Comparison of ENCODE assay signal across 9 mouse cellular contexts in genomic region chr2:116049710-116050109, GRCm38 (mm10). TPM values are rescaled to one million over a fixed set of nuclear protein-coding genes. Genes with fewer than 3 reads are reported as not detected.
A peak's percentile ranks its signal among the peaks of the same experiment; 100 is the strongest.
DNase-seq lines count a peak whose midpoint lies in the region; ATAC-seq and TF ChIP-seq lines count a peak whose summit lies in the region.
"Had no signal": no experiment of that assay in that cellular context is flagged by ENCODE, and none has a peak within 500 bp of the region (broad histone marks: within the 10 kb centered on the region; RNA-seq: fewer than 3 reads in every experiment).

No protein-coding gene starts in this region.

- peaks cover 28% of the 10 kb centered on the region for H3K36me3 ChIP-seq in hindbrain, embryonic 14.5 days (replicated peaks; ENCODE audit: control insufficient read depth, insufficient read depth)
- peaks cover 50% of the 10 kb centered on the region for H3K36me3 ChIP-seq in hindbrain, embryonic 10.5 days
- peaks cover 35% of the 10 kb centered on the region for H3K36me3 ChIP-seq in heart, embryonic 13.5 days
- no peaks in the 10 kb centered on the region for H3K36me3 ChIP-seq in lung, postnatal 0 days (ENCODE audit: insufficient read depth, low read length)

- 0 out of 2 replicates have a peak overlapping the region, but pooled peaks have one; percentile 20 for H3K9ac ChIP-seq in hindbrain, embryonic 14.5 days
- H3K9ac ChIP-seq in heart, embryonic 13.5 days: peak overlapping the region; percentile 56
- no peak overlapping the region for H3K9ac ChIP-seq in lung, postnatal 0 days (replicated peaks; ENCODE audit: low read depth)
- H3K9ac ChIP-seq: embryonic facial prominence, embryonic 12.5 days had no signal

- 80% methylated on average over 9 of the region's 9 CpGs for WGBS in hindbrain, embryonic 14.5 days
- 86% methylated on average over 9 of the region's 9 CpGs for WGBS in hindbrain, embryonic 10.5 days
- WGBS in heart, embryonic 13.5 days: 55% methylated on average over 9 of the region's 9 CpGs
- 54% methylated on average over 9 of the region's 9 CpGs for WGBS in lung, postnatal 0 days

- H3K4me1 ChIP-seq in hindbrain, embryonic 14.5 days (replicated peaks; ENCODE audit: control insufficient read depth, insufficient read depth, low read length): peaks cover 48% of the 10 kb centered on the region
- H3K4me1 ChIP-seq in hindbrain, embryonic 10.5 days (replicated peaks): peaks cover 51% of the 10 kb centered on the region
- peaks cover 74% of the 10 kb centered on the region for H3K4me1 ChIP-seq in heart, embryonic 13.5 days
- H3K4me1 ChIP-seq in lung, postnatal 0 days (ENCODE audit: insufficient read depth, low read depth, low read length): no peaks in the 10 kb centered on the region

- H3K4me2 ChIP-seq in hindbrain, embryonic 14.5 days (replicated peaks): peak overlapping the region; percentile 45
- peak overlapping the region; percentile 60 for H3K4me2 ChIP-seq in heart, embryonic 13.5 days
- peak overlapping the region; percentile 32 for H3K4me2 ChIP-seq in lung, postnatal 0 days (replicated peaks; ENCODE audit: low read depth, low read length)
- H3K4me2 ChIP-seq: embryonic facial prominence, embryonic 12.5 days had no signal

- no peak for DNase-seq in hindbrain, embryonic 14.5 days (ENCODE audit: low spot score)
- no peak for DNase-seq in hindbrain, embryonic 10.5 days (ENCODE audit: low spot score)
- DNase-seq in adipocyte (ENCODE audit: low spot score): peak; percentile 76
- DNase-seq in lung, postnatal 0 days (ENCODE audit: low spot score): no peak
- DNase-seq in urinary bladder, postnatal 25 days (ENCODE audit: low spot score): no peak
- no peak for DNase-seq in layer of hippocampus, adult 11-12 months (ENCODE audit: low spot score)
- no peak for DNase-seq in thymus, postnatal 36 days

- H3K27me3 ChIP-seq in hindbrain, embryonic 14.5 days (ENCODE audit: control insufficient read depth, insufficient read depth, low read length): no peaks in the 10 kb centered on the region
- no peaks in the 10 kb centered on the region for H3K27me3 ChIP-seq in hindbrain, embryonic 10.5 days (ENCODE audit: insufficient read depth, poor library complexity, severe bottlenecking)
- no peaks in the 10 kb centered on the region for H3K27me3 ChIP-seq in heart, embryonic 13.5 days (replicated peaks)
- H3K27me3 ChIP-seq in lung, postnatal 0 days (replicated peaks; ENCODE audit: insufficient read depth, low read length): no peaks in the 10 kb centered on the region
- H3K27me3 ChIP-seq: embryonic facial prominence, embryonic 12.5 days had no signal

- no peak for TF ChIP-seq EP300 in lung, postnatal 0 days (IDR thresholded peaks at IDR 0.05)

- no peak for ATAC-seq in hindbrain, embryonic 14.5 days (ENCODE audit: low FRiP score)
- ATAC-seq in heart, embryonic 13.5 days (ENCODE audit: extremely low read depth, insufficient number of reproducible peaks, low FRiP score, low TSS enrichment): no peak
- no peak for ATAC-seq in lung, postnatal 0 days

- H3K9me3 ChIP-seq in hindbrain, embryonic 14.5 days (ENCODE audit: control insufficient read depth, low read length): no peaks in the 10 kb centered on the region
- H3K9me3 ChIP-seq in hindbrain, embryonic 10.5 days: no peaks in the 10 kb centered on the region
- no peaks in the 10 kb centered on the region for H3K9me3 ChIP-seq in heart, embryonic 13.5 days
- no peaks in the 10 kb centered on the region for H3K9me3 ChIP-seq in lung, postnatal 0 days (ENCODE audit: low read length)
- H3K9me3 ChIP-seq: embryonic facial prominence, embryonic 12.5 days had no signal

- no peak overlapping the region for H3K27ac ChIP-seq in hindbrain, embryonic 14.5 days
- no peak overlapping the region for H3K27ac ChIP-seq in hindbrain, embryonic 10.5 days
- peak overlapping the region; percentile 63 for H3K27ac ChIP-seq in heart, embryonic 13.5 days (replicated peaks)
- H3K27ac ChIP-seq in lung, postnatal 0 days (ENCODE audit: low read length): no peak overlapping the region
- H3K27ac ChIP-seq: embryonic facial prominence, embryonic 12.5 days had no signal

- no peak for TF ChIP-seq CTCF in lung, postnatal 0 days (IDR thresholded peaks at IDR 0.05)

- H3K4me3 ChIP-seq in hindbrain, embryonic 14.5 days (replicated peaks; ENCODE audit: low read length): peak overlapping the region; percentile 7
- H3K4me3 ChIP-seq in hindbrain, embryonic 10.5 days: no peak overlapping the region
- H3K4me3 ChIP-seq in heart, embryonic 13.5 days: peak overlapping the region; percentile 33
- H3K4me3 ChIP-seq in lung, postnatal 0 days (ENCODE audit: low read depth, low read length): no peak overlapping the region
- H3K4me3 ChIP-seq: embryonic facial prominence, embryonic 12.5 days had no signal

RNA-seq across cellular contexts. Expression of gene Meis2, which starts 15.9 kb away (rescaled TPM):
- polyA plus RNA-seq in hindbrain, embryonic 14.5 days (2014; fragmentation: Nextera tagmentation; extraction: Ambion mirVana): 136 and 159 TPM in 2 replicates
- 61.3 and 91.1 TPM in 2 replicates for polyA plus RNA-seq in hindbrain, embryonic 10.5 days (2016; fragmentation: Nextera tagmentation; extraction: Ambion mirVana)
- polyA plus RNA-seq in heart, embryonic 13.5 days (2015; fragmentation: Nextera tagmentation; extraction: Ambion mirVana): 30.1 and 32.0 TPM in 2 replicates
- polyA plus RNA-seq in lung, postnatal 0 days (2015; fragmentation: Nextera tagmentation; extraction: Ambion mirVana): 12.0 and 16.2 TPM in 2 replicates

Comparison
In these comparisons a context has a peak if more than half of its experiments do, and no peak if none do; other contexts are left out.
1. H3K4me3 ChIP-seq: peak in hindbrain, embryonic 14.5 days (single experiment) and heart, embryonic 13.5 days (single experiment); none in hindbrain, embryonic 10.5 days (single experiment) and lung, postnatal 0 days (single experiment).
2. Peak in every context shown above with its lines, with median percentiles within 50 percentile points of each other: H3K4me2 ChIP-seq.